In genomic region chr6:37270905-37271591, GRCm38 (mm10) we compare ENCODE assay signal across 20 mouse cellular contexts. TPM values are rescaled to one million over a fixed set of nuclear protein-coding genes. Genes with fewer than 3 reads are reported as not detected.
DNase-seq lines count a peak whose midpoint lies in the region; ATAC-seq lines count a peak whose summit lies in the region.
"Had no signal": no experiment of that assay in that cellular context is flagged by ENCODE, and none has a peak within 500 bp of the region (broad histone marks: within the 10 kb centered on the region; RNA-seq: fewer than 3 reads in every experiment).

No protein-coding gene starts in this region.

- H3K9ac ChIP-seq in liver, embryonic 12.5 days, result no peak overlapping the region
- H3K9ac ChIP-seq: embryonic facial prominence, embryonic 15.5 days; limb, embryonic 13.5 days had no signal

- no peak overlapping the region for H3K4me3 ChIP-seq in liver, embryonic 12.5 days
- H3K4me3 ChIP-seq: embryonic facial prominence, embryonic 15.5 days; limb, embryonic 13.5 days; megakaryocyte, embryonic 14.5 days had no signal

- no peak overlapping the region for H3K4me2 ChIP-seq in liver, embryonic 12.5 days
- H3K4me2 ChIP-seq: embryonic facial prominence, embryonic 15.5 days; limb, embryonic 13.5 days had no signal

- WGBS in liver, embryonic 12.5 days (ENCODE audit: insufficient replicate concordance), result 51% methylated on average over 8 of the region's 8 CpGs

- H3K36me3 ChIP-seq in liver, embryonic 12.5 days, result no peaks in the 10 kb centered on the region
- H3K36me3 ChIP-seq: embryonic facial prominence, embryonic 15.5 days; limb, embryonic 13.5 days had no signal

- H3K27me3 ChIP-seq in liver, embryonic 12.5 days (replicated peaks), result no peaks in the 10 kb centered on the region
- H3K27me3 ChIP-seq: embryonic facial prominence, embryonic 15.5 days; limb, embryonic 13.5 days had no signal

- no peaks in the 10 kb centered on the region for H3K9me3 ChIP-seq in liver, embryonic 12.5 days (replicated peaks)
- H3K9me3 ChIP-seq: embryonic facial prominence, embryonic 15.5 days; limb, embryonic 13.5 days; megakaryocyte, embryonic 14.5 days had no signal

- no peak overlapping the region for H3K27ac ChIP-seq in liver, embryonic 12.5 days
- H3K27ac ChIP-seq: embryonic facial prominence, embryonic 15.5 days; limb, embryonic 13.5 days had no signal

- DNase-seq in liver (no peak), MN1 (ENCODE audit: low spot score) (peak; percentile 35)
- peak; percentile 32 to 60 for DNase-seq in adrenal gland, adult 18-20 months (ENCODE audit: low spot score in 2 of 2)
- peak; percentile 68 for DNase-seq in mesoderm, embryonic 11.5 days (ENCODE audit: low read depth, low spot score)
- no peak for DNase-seq in urinary bladder, postnatal 14 days (ENCODE audit: low spot score)
- no peak for DNase-seq in cerebellum, adult 11-12 months
- DNase-seq: cerebellum, adult 11 months; cerebellum, postnatal 25 days; kidney, postnatal 4 days; lung, postnatal 14 days; right cerebral cortex, adult 18-20 months; thymus, postnatal 25 days had no signal

- ATAC-seq in liver, embryonic 12.5 days, result 0 out of 2 replicates have a peak, but pooled peaks have one; percentile 5
- ATAC-seq: activated CD4-positive, CD25-positive, alpha-beta regulatory T cell, adult 4 months; forebrain, embryonic 16.5 days; hindbrain, embryonic 16.5 days; intestine, embryonic 16.5 days had no signal

- H3K4me1 ChIP-seq in liver, embryonic 12.5 days, result no peaks in the 10 kb centered on the region
- H3K4me1 ChIP-seq: embryonic facial prominence, embryonic 15.5 days; limb, embryonic 13.5 days; megakaryocyte, embryonic 14.5 days had no signal

RNA-seq across cellular contexts. Expression of gene Dgki, which starts 28.9 kb away (rescaled TPM):
- 0.06 and 0.16 TPM in 2 replicates for polyA plus RNA-seq in liver, embryonic 12.5 days (2016; fragmentation: Nextera tagmentation; extraction: Ambion mirVana)
- total RNA-seq in adrenal gland, adult 18-20 months (2021), result 1 to 10 TPM; 1.8 to 3.4 TPM

Comparison
In these comparisons a context has a peak if more than half of its experiments do, and no peak if none do; other contexts are left out.
1. DNase-seq: peak in MN1 (single experiment), adrenal gland, adult 18-20 months (2 of 2) and mesoderm, embryonic 11.5 days (single experiment); none in liver (single experiment), urinary bladder, postnatal 14 days (single experiment) and cerebellum, adult 11-12 months (single experiment).